Mouse (Mus musculus) forebrain, embryonic 15.5 days (tissue): Measurements from ENCODE around the gene Prss38. TPM values are rescaled to one million over a fixed set of nuclear protein-coding genes. Genes with fewer than 3 reads are reported as not detected.

Experiments used
- ATAC-seq: fragments of 200-750 bp; cut with Nextera tagmentation; replicated peaks from 2 replicates; pipeline ENCODE4 v1.8.0; 2017; ENCODE audit warnings: mild to moderate bottlenecking, moderate TSS enrichment, moderate library complexity
- H3K27ac ChIP-seq: fragments of 300-500 bp; sonication (generic); replicated peaks from 2 replicates; pipeline ENCODE4 v1.5.1; 2015; ENCODE audit warnings: mild to moderate bottlenecking, inconsistent platforms
- H3K27me3 ChIP-seq: fragments of 300-500 bp; sonication (generic); 2 replicates; pipeline ENCODE4 v1.6.1; 2015; ENCODE audit warnings: inconsistent platforms
- H3K36me3 ChIP-seq: fragments of 300-500 bp; sonication (generic); 2 replicates; pipeline ENCODE4 v1.6.1; 2015; ENCODE audit warnings: mild to moderate bottlenecking, inconsistent platforms
- H3K4me1 ChIP-seq: fragments of 300-500 bp; sonication (generic); 2 replicates; pipeline ENCODE4 v1.6.1; 2015; ENCODE audit warnings: inconsistent platforms
- H3K4me2 ChIP-seq: fragments of 300-500 bp; sonication (generic); replicated peaks from 2 replicates; pipeline ENCODE4 v1.6.1; 2015; ENCODE audit warnings: mild to moderate bottlenecking, inconsistent platforms
- H3K4me3 ChIP-seq: fragments of 300-500 bp; sonication (generic); 2 replicates; pipeline ENCODE4 v1.5.1; 2015; ENCODE audit warnings: mild to moderate bottlenecking, inconsistent platforms
- H3K9ac ChIP-seq: fragments of 300-500 bp; sonication (generic); replicated peaks from 2 replicates; pipeline ENCODE4 v1.6.1; 2015; ENCODE audit warnings: mild to moderate bottlenecking, inconsistent platforms
- H3K9me3 ChIP-seq: fragments of 300-500 bp; sonication (generic); 2 replicates; pipeline ENCODE4 v1.6.1; 2016; ENCODE audit warnings: inconsistent platforms
- WGBS: fragments of 180-500 bp; shearing (Covaris S2); methylation state at CpG from one replicate; pipeline ENCODE4 v1.1.7; 2015; ENCODE audit warnings: mixed read lengths; 5-methylcytosine and 5-hydroxymethylcytosine counted together
- polyA plus RNA-seq: library from polyadenylated mRNA; unstranded; fragments of >200 nt; fragmentation: Nextera tagmentation; extraction: Ambion mirVana; gene quantifications from 2 replicates; pipeline ENCODE4 v1.2.1, GENCODE M21; 2015

The Prss38 gene
- polyA plus RNA-seq, 1 experiment from 2014 or later = not detected

DNA sequence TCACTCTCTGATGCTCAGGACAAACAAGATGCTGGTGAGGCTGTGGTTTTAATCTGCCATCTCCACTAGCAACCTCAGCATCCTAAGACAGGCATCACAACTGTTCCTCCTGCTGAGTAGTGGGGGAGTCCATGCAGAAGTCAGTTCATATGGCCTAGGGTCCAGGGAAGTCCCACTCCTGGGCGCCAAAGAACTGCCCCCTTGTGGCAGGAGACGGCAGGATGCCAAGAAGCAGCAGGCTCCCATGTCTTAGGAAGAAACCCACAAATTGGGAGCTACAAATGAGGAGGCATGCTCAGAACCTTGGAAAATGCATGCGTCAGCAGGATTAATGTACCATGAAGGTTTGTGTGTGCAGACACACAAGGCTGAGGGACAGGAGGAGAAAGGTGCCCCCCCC lies 8.8 kb downstream of the Prss38 start:
- Histone ChIP-seq H3K27ac (peak overlapping the region; percentile 31), H3K27me3 (no peaks in the 10 kb centered on the region), H3K9me3 (no peaks in the 10 kb centered on the region), H3K4me2 (no peak overlapping the region), H3K4me3 (no peak overlapping the region), H3K9ac (no peak overlapping the region), H3K36me3 (no peaks in the 10 kb centered on the region), H3K4me1 (peaks cover 14% of the 10 kb centered on the region)
- ATAC-seq = no peak
- WGBS = 19% methylated on average over 3 of the region's 3 CpGs

DNA sequence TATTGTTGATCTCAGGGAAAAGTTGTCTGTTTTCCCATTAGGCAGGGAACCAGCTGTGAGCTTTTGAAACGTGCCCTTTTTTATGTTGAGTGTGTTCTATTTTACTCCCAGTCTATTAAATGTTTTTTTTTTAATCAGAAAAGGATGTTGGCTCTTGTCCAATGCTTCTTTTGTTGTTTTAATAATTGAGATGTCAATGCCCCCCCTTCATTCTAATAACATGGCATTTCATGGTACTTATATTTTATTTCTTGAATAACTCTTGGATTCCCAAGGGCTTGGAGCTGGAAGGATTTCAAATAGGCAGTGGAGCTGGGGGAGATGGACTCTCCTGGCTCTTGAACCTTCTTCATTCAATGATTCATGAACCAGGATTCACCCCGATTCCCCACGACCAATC lies 9.4 kb downstream of the Prss38 start:
- Histone ChIP-seq H3K4me1 (peaks cover 14% of the 10 kb centered on the region), H3K9ac (no peak overlapping the region), H3K36me3 (no peaks in the 10 kb centered on the region), H3K4me2 (no peak overlapping the region), H3K9me3 (no peaks in the 10 kb centered on the region), H3K4me3 (no peak overlapping the region), H3K27me3 (no peaks in the 10 kb centered on the region), H3K27ac (peak overlapping the region; percentile 31; the same call in 1 of the 2 replicates)
- ATAC-seq = no peak
- 37% methylated on average over 3 of the region's 3 CpGs for WGBS

DNA sequence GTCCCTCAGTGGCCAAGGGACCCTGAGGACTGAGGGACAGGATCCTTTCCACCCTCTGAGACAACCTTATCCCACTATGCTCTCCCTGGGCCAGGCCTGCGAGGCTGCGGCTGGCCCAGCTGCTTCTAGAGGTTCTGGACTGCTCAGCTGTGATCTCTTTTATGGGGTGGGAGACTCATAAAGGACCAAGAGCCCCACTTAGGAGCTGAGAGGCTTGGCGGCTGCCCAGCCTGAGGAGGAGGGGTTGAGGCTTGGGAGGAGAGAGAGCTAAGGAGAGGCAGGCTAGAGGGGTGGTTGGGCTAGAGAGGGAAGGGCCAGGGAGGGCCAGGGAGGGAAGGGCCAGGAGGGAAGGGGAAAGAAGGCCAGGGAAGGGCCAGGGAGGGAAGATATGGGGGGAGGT lies 11.0 kb downstream of the Prss38 start:
- Histone ChIP-seq H3K9me3 (no peaks in the 10 kb centered on the region), H3K4me2 (no peak overlapping the region), H3K27me3 (no peaks in the 10 kb centered on the region), H3K4me3 (no peak overlapping the region), H3K4me1 (peaks cover 14% of the 10 kb centered on the region), H3K9ac (no peak overlapping the region), H3K27ac (no peak overlapping the region), H3K36me3 (no peaks in the 10 kb centered on the region)
- no peak for ATAC-seq
- 50% methylated on average over 3 of the region's 3 CpGs for WGBS

DNA sequence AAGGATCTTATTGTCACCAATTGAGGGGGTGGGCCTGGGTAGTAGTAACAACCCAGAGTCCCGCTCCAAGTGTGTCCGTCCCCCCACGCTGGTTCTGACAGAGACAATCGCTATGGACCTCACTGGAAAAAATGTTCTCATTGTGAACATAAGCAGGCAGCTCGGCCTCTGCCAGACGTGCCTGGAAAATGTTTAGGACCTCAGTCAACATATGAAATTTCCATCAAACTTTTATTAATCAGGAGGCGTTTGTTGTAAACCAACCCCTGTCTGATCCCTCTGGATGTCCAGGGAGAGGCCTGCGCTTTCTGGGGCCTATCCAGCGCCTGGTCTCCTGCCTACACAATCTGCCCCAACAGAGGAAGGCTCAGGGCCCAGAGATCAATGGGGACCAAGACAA lies 11.4 kb downstream of the Prss38 start:
- H3K4me1 ChIP-seq = peaks cover 14% of the 10 kb centered on the region
- no peaks in the 10 kb centered on the region for H3K9me3 ChIP-seq
- H3K36me3 ChIP-seq = no peaks in the 10 kb centered on the region
- no peak overlapping the region for H3K9ac ChIP-seq
- no peak overlapping the region for H3K27ac ChIP-seq
- H3K27me3 ChIP-seq = no peaks in the 10 kb centered on the region
- WGBS = 91% methylated on average over 9 of the region's 9 CpGs
- no peak overlapping the region for H3K4me2 ChIP-seq
- no peak overlapping the region for H3K4me3 ChIP-seq
- ATAC-seq = no peak

DNA sequence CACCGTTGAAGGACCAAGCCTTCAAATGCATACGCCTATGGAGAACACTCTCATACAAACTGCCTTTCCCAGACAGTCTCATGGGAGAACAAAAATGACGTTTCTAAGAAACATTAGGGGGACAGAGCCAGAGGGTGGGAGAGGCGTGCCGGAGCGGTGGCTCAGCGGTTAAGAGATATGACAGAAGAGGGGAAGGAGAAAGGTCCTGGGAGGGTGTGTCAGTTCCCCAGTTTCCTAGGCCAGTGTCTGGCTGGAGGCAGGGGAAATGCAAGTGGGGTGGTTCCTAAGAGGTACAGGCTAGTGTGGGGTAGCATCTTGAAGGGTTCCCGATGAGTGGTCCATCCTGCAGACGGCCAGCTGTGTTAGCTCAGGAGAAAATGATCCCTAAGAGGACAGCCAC lies 14.2 kb downstream of the Prss38 start:
- no peak overlapping the region for H3K4me3 ChIP-seq
- H3K27me3 ChIP-seq = no peaks in the 10 kb centered on the region
- H3K36me3 ChIP-seq = no peaks in the 10 kb centered on the region
- H3K9ac ChIP-seq = no peak overlapping the region
- no peak overlapping the region for H3K27ac ChIP-seq
- H3K9me3 ChIP-seq = no peaks in the 10 kb centered on the region
- no peak for ATAC-seq
- H3K4me2 ChIP-seq = no peak overlapping the region
- 90% methylated on average over 9 of the region's 9 CpGs for WGBS
- peaks cover 10% of the 10 kb centered on the region for H3K4me1 ChIP-seq

DNA sequence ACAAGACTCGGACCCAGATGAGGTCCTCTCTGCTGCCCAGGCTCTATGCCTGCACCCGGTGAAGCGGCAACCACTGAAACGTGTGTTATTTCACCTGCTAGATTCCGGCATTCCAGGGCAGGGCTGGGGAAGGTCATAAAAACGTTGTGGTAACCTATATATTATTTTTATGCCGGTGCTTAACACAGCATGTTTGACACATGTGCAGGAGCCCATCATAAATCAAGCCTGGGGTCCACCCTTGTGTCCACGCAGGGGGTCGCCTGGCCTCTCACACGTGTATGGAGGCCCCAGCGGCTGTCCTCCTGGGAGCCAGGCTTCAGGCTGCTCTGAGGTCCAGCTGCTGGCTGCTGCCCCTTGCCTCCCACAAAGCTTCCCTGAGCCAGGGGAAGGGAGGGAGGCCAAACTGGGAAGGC lies 18.6 kb downstream of the Prss38 start:
- H3K4me2 ChIP-seq = no peak overlapping the region
- H3K4me3 ChIP-seq = no peak overlapping the region
- no peaks in the 10 kb centered on the region for H3K36me3 ChIP-seq
- H3K27ac ChIP-seq = no peak overlapping the region
- no peak for ATAC-seq
- no peaks in the 10 kb centered on the region for H3K4me1 ChIP-seq
- H3K27me3 ChIP-seq = no peaks in the 10 kb centered on the region
- H3K9me3 ChIP-seq = no peaks in the 10 kb centered on the region
- no peak overlapping the region for H3K9ac ChIP-seq
- WGBS = 77% methylated on average over 11 of the region's 11 CpGs

DNA sequence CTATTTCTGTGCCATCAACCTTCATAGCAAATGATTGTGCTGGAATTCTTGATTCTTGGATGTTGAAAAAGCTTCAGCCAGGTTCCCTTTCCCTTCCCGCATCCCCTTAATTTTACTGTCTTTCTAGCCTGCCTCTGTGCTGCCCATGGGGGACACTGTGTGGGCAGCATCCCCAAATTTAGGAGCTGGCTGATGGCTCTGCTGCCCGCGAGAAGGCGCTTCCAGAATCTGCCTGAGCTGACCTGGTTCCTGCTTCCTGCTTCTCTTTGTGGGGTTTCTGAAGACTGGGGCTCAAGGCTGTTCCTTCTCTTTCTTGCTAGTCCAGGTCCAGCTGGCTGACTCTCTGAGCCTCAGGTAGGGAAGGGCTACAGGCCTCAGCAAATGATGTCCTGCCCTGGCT lies 20.7 kb downstream of the Prss38 start:
- H3K9me3 ChIP-seq = no peaks in the 10 kb centered on the region
- no peaks in the 10 kb centered on the region for H3K4me1 ChIP-seq
- H3K36me3 ChIP-seq = no peaks in the 10 kb centered on the region
- H3K27ac ChIP-seq = no peak overlapping the region
- ATAC-seq = no peak
- no peak overlapping the region for H3K9ac ChIP-seq
- 91% methylated on average over 4 of the region's 4 CpGs for WGBS
- H3K4me2 ChIP-seq = no peak overlapping the region
- H3K27me3 ChIP-seq = no peaks in the 10 kb centered on the region
- H3K4me3 ChIP-seq = no peak overlapping the region

DNA sequence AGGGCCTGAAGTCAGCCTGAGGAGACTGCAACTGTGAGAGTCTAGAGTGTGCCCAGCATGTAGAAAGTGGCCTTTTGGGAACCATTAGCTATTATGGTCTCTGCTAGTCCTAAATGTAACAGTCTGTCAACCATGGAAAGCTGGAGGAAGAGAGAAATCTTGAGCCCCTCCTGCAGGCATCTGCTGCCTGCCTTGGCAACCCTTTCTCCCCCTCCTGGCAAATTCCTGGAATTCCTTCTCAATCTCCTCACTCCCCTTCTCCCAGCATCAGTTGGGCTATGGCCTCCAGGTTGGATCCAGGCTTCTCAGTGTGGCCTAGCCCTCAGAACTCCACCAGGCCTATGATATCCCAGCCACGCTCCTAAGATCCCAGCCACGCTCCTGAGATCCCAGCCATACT lies 25.1 kb downstream of the Prss38 start:
- no peaks in the 10 kb centered on the region for H3K4me1 ChIP-seq
- no peaks in the 10 kb centered on the region for H3K36me3 ChIP-seq
- 76% methylated on average over 2 of the region's 2 CpGs for WGBS
- H3K4me3 ChIP-seq = no peak overlapping the region
- no peaks in the 10 kb centered on the region for H3K9me3 ChIP-seq
- no peak overlapping the region for H3K9ac ChIP-seq
- no peak for ATAC-seq
- H3K27ac ChIP-seq = no peak overlapping the region
- H3K4me2 ChIP-seq = no peak overlapping the region
- no peaks in the 10 kb centered on the region for H3K27me3 ChIP-seq

DNA sequence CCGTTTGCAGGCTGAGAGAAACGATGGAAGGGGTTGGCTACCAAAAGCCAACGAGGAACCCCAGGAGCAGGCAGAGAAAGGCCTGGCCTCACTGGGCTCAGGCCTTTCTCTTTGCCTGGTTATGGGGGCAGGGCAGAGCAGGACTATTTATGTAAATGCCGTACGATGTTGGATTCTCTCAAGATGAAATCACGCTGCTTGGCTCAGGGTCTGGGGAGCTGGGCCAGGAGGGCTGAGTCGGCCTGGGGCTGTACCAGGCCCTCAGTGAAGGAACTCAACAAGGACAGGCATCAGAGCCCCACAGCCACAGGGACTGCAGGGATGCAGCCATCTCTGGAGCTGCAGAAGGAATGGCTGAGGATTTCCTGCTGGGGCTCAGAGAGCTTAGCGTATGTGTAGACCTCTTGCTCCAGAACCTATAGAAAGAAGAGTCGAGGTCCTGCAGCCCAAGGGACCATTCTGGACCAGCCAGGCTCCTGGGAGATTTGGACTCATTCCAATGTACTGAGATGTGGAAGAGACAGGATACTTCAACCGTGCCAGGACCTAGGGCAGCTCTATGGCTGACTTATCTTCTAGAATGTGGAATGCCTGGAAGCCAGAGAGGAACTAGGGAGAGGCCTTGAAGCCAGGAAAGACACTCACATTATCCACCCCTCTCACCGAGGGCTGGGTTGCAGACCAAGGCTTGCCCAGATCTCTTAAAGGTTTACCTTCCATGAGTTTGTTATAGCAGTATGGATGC lies 29.1 kb downstream of the Prss38 start:
- no peak for ATAC-seq
- Histone ChIP-seq H3K4me2 (no peak overlapping the region), H3K4me3 (no peak overlapping the region), H3K36me3 (no peaks in the 10 kb centered on the region), H3K27me3 (no peaks in the 10 kb centered on the region), H3K9ac (no peak overlapping the region), H3K4me1 (no peaks in the 10 kb centered on the region), H3K27ac (no peak overlapping the region), H3K9me3 (no peaks in the 10 kb centered on the region)
- 75% methylated on average over 11 of the region's 11 CpGs for WGBS

DNA sequence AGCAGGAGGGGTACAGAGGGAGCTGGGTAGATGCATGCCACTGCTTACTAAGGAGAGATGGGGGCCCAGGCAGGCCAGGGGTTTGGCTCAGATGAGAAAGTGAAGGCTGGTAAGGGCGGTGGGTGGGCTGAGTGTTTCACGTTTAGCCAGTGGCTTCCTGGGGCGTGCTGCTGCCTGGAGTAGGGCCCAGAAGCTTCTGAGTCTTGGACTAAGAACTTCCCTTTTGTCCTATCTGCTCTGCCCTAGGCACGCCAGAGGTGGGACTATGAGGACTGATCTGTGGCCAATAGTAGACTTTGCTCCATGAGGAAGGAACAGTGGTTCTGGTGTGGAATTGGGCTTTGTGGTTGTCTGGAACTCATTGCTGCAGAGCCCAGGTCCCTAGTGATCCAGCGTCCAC lies 32.5 kb downstream of the Prss38 start:
- Histone ChIP-seq H3K9ac (no peak overlapping the region), H3K4me1 (no peaks in the 10 kb centered on the region), H3K27me3 (no peaks in the 10 kb centered on the region), H3K4me2 (no peak overlapping the region), H3K27ac (no peak overlapping the region), H3K4me3 (no peak overlapping the region), H3K9me3 (no peaks in the 10 kb centered on the region), H3K36me3 (no peaks in the 10 kb centered on the region)
- 86% methylated on average over 5 of the region's 5 CpGs for WGBS
- no peak for ATAC-seq

DNA sequence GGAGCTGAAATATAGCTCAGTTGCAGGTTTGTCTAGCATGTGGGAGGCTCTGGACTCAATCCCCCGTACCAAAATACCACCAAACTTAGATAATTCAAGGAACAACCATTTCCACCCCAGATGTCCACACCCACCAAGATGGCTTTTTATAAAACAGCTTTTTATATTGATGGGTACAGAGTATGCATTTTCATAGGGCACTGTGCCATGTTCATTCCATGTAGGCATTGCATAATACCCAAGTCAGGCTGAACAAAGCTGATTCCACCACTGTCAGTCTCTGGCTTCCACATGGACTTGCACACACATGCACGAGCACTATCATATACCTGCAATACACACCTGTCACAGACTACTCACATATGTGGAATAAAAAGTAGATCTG lies 36.7 kb downstream of the Prss38 start:
- Histone ChIP-seq H3K4me2 (no peak overlapping the region), H3K27ac (no peak overlapping the region), H3K9ac (no peak overlapping the region), H3K9me3 (no peaks in the 10 kb centered on the region), H3K4me3 (no peak overlapping the region), H3K4me1 (no peaks in the 10 kb centered on the region), H3K36me3 (no peaks in the 10 kb centered on the region), H3K27me3 (0 out of 2 replicates have a peak, but pooled peaks cover 3% of the 10 kb centered on the region)
- no peak for ATAC-seq
- WGBS = 95% methylated on average over 2 of the region's 2 CpGs

DNA sequence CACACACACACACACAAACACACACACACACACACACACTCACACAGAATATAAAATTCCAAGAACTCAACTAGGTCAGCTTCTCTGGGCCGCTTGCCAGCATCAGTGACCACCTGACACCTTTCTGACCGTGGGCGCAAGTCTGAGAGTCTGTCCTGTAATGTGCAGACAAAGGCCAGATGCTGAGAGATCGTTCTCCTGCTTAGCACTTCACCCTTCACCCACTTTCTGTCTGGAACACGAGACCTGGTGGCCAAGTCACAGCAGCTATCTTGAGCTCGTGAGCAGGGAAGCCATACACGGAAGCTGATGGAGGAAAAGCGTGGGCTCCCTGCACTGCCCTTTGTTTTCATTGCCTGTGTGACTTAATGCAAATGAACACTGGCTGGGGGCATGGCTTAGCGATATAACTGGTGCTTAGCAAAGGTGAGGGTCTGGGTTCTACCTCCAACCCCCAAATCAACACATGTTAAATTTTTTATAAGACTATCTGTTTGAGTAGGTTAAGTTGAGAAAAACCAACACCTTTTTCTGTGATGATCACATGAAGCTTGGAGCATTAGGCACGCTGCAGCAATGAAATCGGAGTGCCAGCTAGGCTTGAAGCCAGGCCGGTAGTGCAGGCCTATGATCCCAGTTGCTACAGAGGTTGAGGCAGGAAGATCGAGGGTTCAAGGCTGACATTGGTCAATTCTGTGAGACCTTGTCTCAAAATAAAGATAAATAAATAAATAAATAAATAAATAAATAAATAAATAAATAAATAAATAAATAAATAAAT lies 37.3 kb downstream of the Prss38 start:
- Histone ChIP-seq H3K27me3 (0 out of 2 replicates have a peak, but pooled peaks cover 3% of the 10 kb centered on the region), H3K9me3 (no peaks in the 10 kb centered on the region), H3K4me2 (no peak overlapping the region), H3K9ac (no peak overlapping the region), H3K27ac (no peak overlapping the region), H3K4me1 (no peaks in the 10 kb centered on the region), H3K36me3 (no peaks in the 10 kb centered on the region), H3K4me3 (no peak overlapping the region)
- 69% methylated on average over 13 of the region's 13 CpGs for WGBS
- ATAC-seq = no peak
